Mouse (Mus musculus) kidney, adult 8-10 months (tissue): ENCODE measurements around the gene Klk9.

Source experiments
- DNase-seq, 2 experiments: peaks; one replicate each; pipeline ENCODE4 v3.0.0; 2022

Klk9 gene

GRCm38 (mm10) chr7:43797333-43797769, 5.7 kb downstream of the Klk9 start, which contains the start of gene Klk8:
Gene Klk8, plus strand, starts transcription at chr7:43797577.
- DNase-seq = no peak

GRCm38 (mm10) chr7:43797844-43798462, 6.3 kb downstream of the Klk9 start:
- DNase-seq = no peak

- DNase-seq = no peak
Measured at GRCm38 (mm10) chr7:43799876-43800275, 8.2 kb downstream of the Klk9 start.

GRCm38 (mm10) chr7:43810994-43811393, 19.3 kb downstream of the Klk9 start, which contains the start of gene Klk7:
Gene Klk7, plus strand, starts transcription at chr7:43811294.
- no peak for DNase-seq

DNA sequence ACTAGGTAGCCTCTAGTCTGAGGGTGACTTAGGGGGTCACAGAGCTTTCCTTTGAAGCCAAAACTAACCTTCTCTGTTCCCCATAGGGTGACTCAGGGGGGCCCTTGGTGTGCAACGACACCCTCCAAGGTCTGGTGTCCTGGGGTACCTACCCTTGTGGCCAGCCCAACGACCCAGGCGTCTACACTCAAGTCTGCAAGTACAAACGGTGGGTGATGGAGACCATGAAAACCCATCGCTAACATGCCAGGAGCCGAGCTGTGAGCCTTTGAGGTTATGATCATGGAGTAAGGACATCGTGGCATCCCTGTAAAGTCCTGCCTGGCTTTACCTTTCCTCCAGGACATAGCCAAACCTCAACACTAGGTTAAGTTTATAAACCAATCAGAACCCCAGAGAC, 23.5 kb downstream of the Klk9 start:
- no peak for DNase-seq

- DNase-seq = no peak
Measured at GRCm38 (mm10) chr7:43816746-43817145, 25.1 kb downstream of the Klk9 start.

DNA sequence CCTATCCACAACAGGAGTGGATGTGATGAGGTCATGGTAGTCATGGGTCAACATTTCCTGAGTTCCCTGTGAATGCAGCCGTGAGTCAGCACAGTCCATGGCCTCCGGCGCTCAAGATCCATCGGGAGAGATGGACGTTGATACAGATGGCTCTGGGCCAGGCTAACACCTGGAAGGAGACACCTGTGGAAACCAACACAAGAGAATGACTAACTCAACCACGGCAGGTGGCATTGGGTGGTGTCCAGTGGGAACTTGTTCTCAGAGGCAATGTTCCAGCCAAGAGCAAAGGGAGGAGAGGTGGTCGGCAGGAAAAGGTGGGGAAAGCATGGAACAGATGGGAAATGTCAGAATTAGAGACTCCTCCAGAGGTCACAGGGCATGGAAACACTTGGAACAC, 29.9 kb downstream of the Klk9 start:
- DNase-seq = no peak

GRCm38 (mm10) chr7:43824199-43824598, 32.5 kb downstream of the Klk9 start, which contains the start of gene Klk6:
Gene Klk6, plus strand, starts transcription at chr7:43824499.
- no peak for DNase-seq

GRCm38 (mm10) chr7:43826056-43826455, 34.4 kb downstream of the Klk9 start:
- DNase-seq = no peak

DNA sequence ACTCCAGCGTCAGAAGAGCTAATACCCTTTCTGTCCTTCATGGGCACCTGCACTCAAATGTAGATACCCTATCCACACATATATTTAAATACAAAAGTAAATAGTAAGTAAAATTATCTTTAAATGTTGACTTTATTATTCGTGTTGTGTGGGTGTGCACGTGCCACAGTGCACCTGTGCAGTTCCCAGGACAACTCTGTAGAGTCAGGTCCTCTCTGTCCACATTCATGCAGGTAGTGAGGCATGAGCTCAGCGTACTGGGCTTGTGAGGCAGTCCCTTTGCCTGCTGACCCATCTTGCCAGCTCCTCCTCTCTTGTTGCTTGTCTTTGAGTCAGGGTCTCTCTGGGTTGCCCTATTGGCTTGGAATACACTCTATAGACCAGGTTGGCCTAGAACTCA, 36.0 kb downstream of the Klk9 start:
- no peak for DNase-seq

DNA sequence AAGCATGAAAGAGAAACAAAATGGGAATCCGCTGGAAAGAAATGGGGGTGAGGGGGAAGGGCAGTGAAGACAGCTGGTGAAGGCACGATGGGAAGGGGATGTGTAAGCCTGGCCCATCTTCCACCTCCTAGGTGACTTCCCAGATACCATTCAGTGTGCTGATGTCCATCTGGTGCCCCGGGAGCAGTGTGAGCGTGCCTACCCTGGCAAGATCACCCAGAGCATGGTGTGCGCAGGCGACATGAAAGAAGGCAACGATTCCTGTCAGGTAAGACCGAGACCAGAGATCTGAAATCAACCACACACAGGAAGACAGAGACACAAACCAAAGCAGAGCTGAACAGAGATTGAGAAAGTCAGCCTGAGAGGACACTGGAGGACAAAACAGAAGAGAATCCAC, 37.3 kb downstream of the Klk9 start:
- DNase-seq = no peak

GRCm38 (mm10) chr7:43841701-43842100, 50.0 kb downstream of the Klk9 start, which contains the start of gene Klk5:
Gene Klk5, plus strand, starts transcription at chr7:43841971.
- no peak for DNase-seq

- DNase-seq = no peak
Measured at GRCm38 (mm10) chr7:43843801-43844200, 52.1 kb downstream of the Klk9 start.
